Mouse (Mus musculus) midbrain, postnatal 0 days (tissue): ENCODE data around the gene Gm43517. TPM values are rescaled to one million over a fixed set of nuclear protein-coding genes. Genes with fewer than 3 reads are reported as not detected.

ENCODE experiments used
- ATAC-seq: fragments of 200-750 bp; cut with Nextera tagmentation; 2 replicates; pipeline ENCODE4 v1.8.0; 2017; ENCODE audit warnings: moderate number of reproducible peaks, mild to moderate bottlenecking, moderate TSS enrichment, moderate library complexity; ENCODE audit not compliant: low FRiP score
- DNase-seq: peaks from one replicate; pipeline ENCODE4 v3.0.0-alpha.2; 2015; ENCODE audit warnings: low spot score
- H3K27ac ChIP-seq: fragments of 300-500 bp; sonication (generic); 2 replicates; pipeline ENCODE4 v1.5.1; 2014; ENCODE audit warnings: low read depth, mild to moderate bottlenecking, low read length, mixed read lengths
- H3K27me3 ChIP-seq: fragments of 300-500 bp; sonication (generic); 2 replicates; pipeline ENCODE4 v1.6.1; 2014; ENCODE audit warnings: low read length, control low read depth, mixed read lengths; ENCODE audit not compliant: insufficient read depth
- H3K36me3 ChIP-seq: fragments of 300-500 bp; sonication (generic); 2 replicates; pipeline ENCODE4 v1.6.1; 2014; ENCODE audit warnings: low read length, control low read depth, mixed read lengths; ENCODE audit not compliant: insufficient read depth
- H3K4me1 ChIP-seq: fragments of 300-500 bp; sonication (generic); 2 replicates; pipeline ENCODE4 v1.6.1; 2014; ENCODE audit warnings: mild to moderate bottlenecking, control low read depth, antibody characterized with exemption, low read length, mixed read lengths; ENCODE audit not compliant: insufficient read depth
- H3K4me2 ChIP-seq: fragments of 300-500 bp; sonication (generic); 2 replicates; pipeline ENCODE4 v1.6.1; 2014; ENCODE audit warnings: low read depth, mild to moderate bottlenecking, low read length, mixed read lengths; ENCODE audit not compliant: poor library complexity, severe bottlenecking
- H3K4me3 ChIP-seq: fragments of 300-500 bp; sonication (generic); 2 replicates; pipeline ENCODE4 v1.5.1; 2014; ENCODE audit warnings: low read depth, mild to moderate bottlenecking, low read length, moderate library complexity
- H3K9ac ChIP-seq: fragments of 300-500 bp; sonication (generic); replicated peaks from 2 replicates; pipeline ENCODE4 v1.6.1; 2014; ENCODE audit warnings: mild to moderate bottlenecking, low read length, moderate library complexity, mixed read lengths; ENCODE audit not compliant: poor library complexity, severe bottlenecking
- H3K9me3 ChIP-seq: fragments of 300-500 bp; sonication (generic); 2 replicates; pipeline ENCODE4 v1.6.1; 2016; ENCODE audit warnings: low read length, control low read depth
- CTCF ChIP-seq: IDR thresholded peaks from 2 replicates; pipeline ENCODE4 v1.5.1; 2016; ENCODE audit warnings: antibody characterized with exemption, mild to moderate bottlenecking
- WGBS: fragments of 180-500 bp; shearing (Covaris S2); extraction: QIAGEN DNeasy Blood & Tissue Kit; methylation state at CpG from one replicate; pipeline ENCODE4 v1.1.7; 2014; 5-methylcytosine and 5-hydroxymethylcytosine counted together
- polyA plus RNA-seq: library from polyadenylated mRNA; unstranded; fragments of >200 nt; fragmentation: Nextera tagmentation; extraction: Ambion mirVana; gene quantifications from 2 replicates; pipeline ENCODE4 v1.2.1, GENCODE M21; 2015
- total RNA-seq: library from RNA; depleted of rRNA; stranded (reverse); fragments of >200 nt; gene quantifications from 2 replicates; pipeline ENCODE4 v1.2.3, GENCODE M21; 2014

Gene Gm43517
- total and polyA plus RNA-seq, 2 experiments from 2014 or later, result 0.27 TPM; not detected in 1

DNA sequence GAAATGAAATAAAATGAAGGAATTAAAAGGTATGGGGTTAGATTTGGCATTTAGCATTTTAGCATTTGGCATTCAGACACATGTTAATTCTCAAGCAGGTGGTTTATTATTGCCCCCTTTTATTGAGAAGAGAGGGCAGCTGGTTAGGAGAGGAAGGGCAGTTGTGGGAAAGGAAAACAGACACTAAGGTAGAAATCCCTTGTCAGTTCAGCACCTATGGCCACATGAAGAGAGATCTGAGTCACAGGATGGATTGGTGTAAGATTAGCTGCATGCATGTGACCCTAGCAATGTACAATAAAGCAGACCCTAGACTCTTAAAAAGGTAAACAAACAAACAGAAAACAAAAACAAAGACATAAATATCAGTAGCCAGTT, 13.2 kb downstream of the Gm43517 start:
- no peak for TF ChIP-seq CTCF
- no peaks in the 10 kb centered on the region for H3K9me3 ChIP-seq
- H3K4me1 ChIP-seq, result peaks cover 5% of the 10 kb centered on the region; the same call in 1 of the 2 replicates
- no peaks in the 10 kb centered on the region for H3K36me3 ChIP-seq
- no peak overlapping the region for H3K27ac ChIP-seq
- no peak overlapping the region for H3K4me3 ChIP-seq
- DNase-seq, result no peak
- H3K9ac ChIP-seq, result no peak overlapping the region
- H3K4me2 ChIP-seq, result no peak overlapping the region
- ATAC-seq, result no peak
- H3K27me3 ChIP-seq, result peaks cover 67% of the 10 kb centered on the region

DNA sequence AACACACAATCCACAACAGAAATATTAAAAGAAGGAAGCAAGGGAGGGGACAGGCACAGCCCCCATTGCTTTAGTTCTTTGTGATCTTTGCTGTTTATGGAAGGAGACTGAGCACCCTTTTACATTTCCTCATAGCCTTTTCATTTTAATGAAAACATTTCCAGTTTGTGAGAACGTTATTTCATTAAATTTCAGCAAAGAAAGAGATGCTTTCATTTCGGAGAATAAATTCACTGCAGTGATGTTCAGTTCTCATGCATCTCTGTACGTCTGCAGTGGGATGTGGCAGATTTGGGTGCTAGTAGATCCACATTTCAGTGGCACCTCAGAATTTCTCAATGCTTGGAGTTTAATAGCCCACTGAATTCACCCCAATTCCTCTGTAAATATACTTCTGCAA, 13.7 kb downstream of the Gm43517 start:
- no peak overlapping the region for H3K4me3 ChIP-seq
- 14% methylated on average over 3 of the region's 3 CpGs for WGBS
- DNase-seq, result no peak
- no peaks in the 10 kb centered on the region for H3K36me3 ChIP-seq
- H3K27me3 ChIP-seq, result peaks cover 69% of the 10 kb centered on the region
- no peaks in the 10 kb centered on the region for H3K9me3 ChIP-seq
- ATAC-seq, result no peak
- TF ChIP-seq CTCF, result no peak
- peaks cover 5% of the 10 kb centered on the region; the same call in 1 of the 2 replicates for H3K4me1 ChIP-seq
- H3K9ac ChIP-seq, result no peak overlapping the region
- no peak overlapping the region for H3K4me2 ChIP-seq
- H3K27ac ChIP-seq, result no peak overlapping the region

DNA sequence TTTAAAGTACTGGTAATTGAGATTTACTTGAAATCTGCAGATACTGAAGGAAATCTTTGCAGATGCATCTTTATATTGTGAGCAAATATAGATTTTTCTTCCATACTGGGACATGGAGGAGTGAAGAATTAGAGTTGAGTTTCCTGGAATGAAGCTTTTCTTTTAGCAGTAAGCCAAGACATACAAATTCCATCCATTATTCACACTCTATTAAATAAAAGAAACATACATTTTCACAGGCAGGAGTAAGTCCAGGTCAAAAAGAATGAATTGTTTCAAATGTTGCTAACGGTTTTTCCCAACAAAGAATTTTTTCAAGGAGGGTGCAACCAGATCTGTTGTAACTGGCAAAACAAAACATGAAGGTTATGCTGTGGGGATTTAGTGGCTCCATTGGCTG, 14.6 kb downstream of the Gm43517 start:
- DNase-seq (no peak), ATAC-seq (no peak)
- Histone ChIP-seq H3K4me1 (peaks cover 5% of the 10 kb centered on the region; the same call in 1 of the 2 replicates), H3K4me2 (no peak overlapping the region), H3K9ac (no peak overlapping the region), H3K9me3 (no peaks in the 10 kb centered on the region), H3K27ac (no peak overlapping the region), H3K36me3 (no peaks in the 10 kb centered on the region), H3K27me3 (peaks cover 69% of the 10 kb centered on the region), H3K4me3 (no peak overlapping the region)
- TF ChIP-seq CTCF, result no peak
- 7% methylated on average over 1 of the region's 1 CpGs for WGBS

DNA sequence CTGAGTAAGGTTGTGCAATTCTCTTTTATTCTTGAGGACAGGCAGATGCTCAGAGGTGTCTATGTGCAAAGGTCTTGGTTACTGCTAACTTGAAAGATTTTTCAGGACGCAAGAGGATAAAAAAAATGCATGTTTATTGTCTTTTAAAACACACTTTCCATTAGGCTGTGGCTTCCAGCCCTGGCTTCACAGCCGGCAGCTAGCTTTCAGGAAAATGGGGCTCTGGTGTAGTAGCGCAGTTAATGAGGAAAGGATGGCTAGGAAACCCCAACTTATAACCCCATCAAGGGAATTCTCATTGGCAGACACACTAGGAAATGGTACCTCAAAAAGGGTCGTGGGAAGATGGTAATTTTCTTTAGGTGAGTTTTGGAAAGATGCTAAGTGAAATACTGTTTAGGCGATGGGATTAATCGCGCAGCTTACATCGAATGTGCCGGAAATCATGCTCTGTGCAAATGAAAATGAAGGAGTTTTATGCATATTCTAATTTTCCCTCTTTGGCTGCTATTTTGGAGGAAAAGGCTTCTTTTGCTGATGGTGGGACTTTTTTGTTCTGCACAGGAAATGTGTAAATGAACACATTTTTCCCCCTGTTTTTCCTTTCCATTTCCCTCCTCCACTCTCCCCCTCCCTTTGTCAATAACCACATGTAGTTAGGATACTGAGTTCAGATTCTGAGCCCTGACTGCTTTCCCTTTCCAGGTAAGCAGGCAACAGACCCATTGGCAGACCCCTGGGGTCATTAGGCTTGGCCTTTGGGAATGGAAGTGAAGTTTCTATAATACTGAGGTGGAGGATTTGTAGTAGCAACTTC, 15.3 kb downstream of the Gm43517 start:
- DNase-seq, result no peak
- no peak overlapping the region for H3K9ac ChIP-seq
- WGBS, result 3% methylated on average over 9 of the region's 9 CpGs
- no peak for ATAC-seq
- no peaks in the 10 kb centered on the region for H3K9me3 ChIP-seq
- H3K27me3 ChIP-seq, result peaks cover 63% of the 10 kb centered on the region
- no peak overlapping the region for H3K27ac ChIP-seq
- H3K36me3 ChIP-seq, result no peaks in the 10 kb centered on the region
- H3K4me2 ChIP-seq, result no peak overlapping the region
- H3K4me3 ChIP-seq, result no peak overlapping the region
- H3K4me1 ChIP-seq, result peaks cover 5% of the 10 kb centered on the region; the same call in 1 of the 2 replicates
- no peak for TF ChIP-seq CTCF

DNA sequence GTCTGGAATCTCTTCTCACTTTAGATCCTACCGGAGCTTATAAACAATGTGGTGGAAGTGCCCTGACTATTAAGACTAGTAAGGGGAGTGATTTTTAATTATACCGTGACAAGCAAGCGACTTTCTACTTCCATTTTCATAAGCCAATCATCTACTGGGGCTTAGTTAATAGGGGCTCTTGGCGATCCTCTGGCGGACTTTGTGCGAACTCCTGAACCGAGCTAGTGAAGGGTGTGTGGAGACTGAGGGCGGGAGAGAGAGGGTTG, 15.8 kb downstream of the Gm43517 start:
- peaks cover 59% of the 10 kb centered on the region for H3K27me3 ChIP-seq

DNA sequence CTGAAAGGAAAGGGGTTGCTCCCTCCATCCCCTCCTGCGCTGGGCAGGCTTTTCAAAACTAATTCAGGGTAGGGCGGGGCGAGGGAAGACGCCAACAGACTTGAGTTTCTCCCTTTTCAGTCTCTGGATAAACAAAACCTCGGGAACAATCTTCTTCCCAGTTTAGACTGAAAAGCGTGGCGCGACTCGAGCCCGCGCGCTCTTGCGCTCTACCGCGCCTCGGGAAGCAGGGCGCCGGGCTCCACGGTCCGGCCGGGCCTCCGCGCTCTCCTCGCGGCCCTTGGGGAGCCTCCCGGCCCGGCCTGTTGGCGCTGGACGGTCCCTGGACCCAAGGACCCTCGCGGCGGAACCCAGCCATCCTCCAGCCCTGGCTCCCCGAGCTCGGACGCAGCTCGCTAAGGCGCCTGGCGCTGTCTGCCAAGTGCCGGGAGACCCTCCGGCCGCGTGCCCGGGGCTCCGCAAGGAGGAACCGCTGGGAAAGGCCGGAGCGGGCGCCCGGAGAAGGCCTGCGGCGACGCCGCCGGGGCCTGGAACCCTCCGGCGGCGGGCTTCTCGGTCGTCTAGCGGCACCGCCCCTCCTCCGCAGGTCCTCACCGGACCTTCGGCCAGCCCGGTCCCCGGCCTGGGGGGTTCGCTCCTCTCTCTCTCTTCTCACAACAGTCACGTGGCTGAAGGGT, 16.3 kb downstream of the Gm43517 start:
- Histone ChIP-seq H3K4me2 (peak overlapping the region; percentile 66), H3K9ac (peak overlapping the region; percentile 29; the same call in 1 of the 2 replicates), H3K9me3 (no peaks in the 10 kb centered on the region), H3K4me1 (peaks cover 5% of the 10 kb centered on the region; the same call in 1 of the 2 replicates), H3K27ac (no peak overlapping the region), H3K36me3 (no peaks in the 10 kb centered on the region), H3K4me3 (peak overlapping the region; percentile 38), H3K27me3 (peaks cover 56% of the 10 kb centered on the region)
- WGBS, result under 1% methylated on average over 63 of the region's 68 CpGs
- peak; percentile 71 for ATAC-seq
- TF ChIP-seq CTCF, result no peak
- no peak for DNase-seq

More for the DNA sequence above, 15.8 kb downstream of the Gm43517 start:
- peaks cover 5% of the 10 kb centered on the region; the same call in 1 of the 2 replicates for H3K4me1 ChIP-seq
- no peak overlapping the region for H3K9ac ChIP-seq
- 0 out of 2 replicates have a peak, but pooled peaks have one; percentile 49 for ATAC-seq
- H3K4me3 ChIP-seq, result peak overlapping the region; percentile 38; the same call in 1 of the 2 replicates
- H3K4me2 ChIP-seq, result peak overlapping the region; percentile 66
- no peak for TF ChIP-seq CTCF
- under 1% methylated on average over 8 of the region's 8 CpGs for WGBS
- no peaks in the 10 kb centered on the region for H3K9me3 ChIP-seq
- no peak for DNase-seq
- H3K36me3 ChIP-seq, result no peaks in the 10 kb centered on the region
- no peak overlapping the region for H3K27ac ChIP-seq
